Mouse (Mus musculus) E14TG2a.4 (cell line): ENCODE data around the gene Cldn1.

ENCODE experiments used
- CTCF ChIP-seq: conservative IDR thresholded peaks from 2 replicates; pipeline ENCODE4 v1.5.1; 2014; ENCODE audit warnings: low read length
- NANOG ChIP-seq: IDR thresholded peaks from 2 replicates; pipeline ENCODE4 v1.6.1; 2014; ENCODE audit warnings: borderline replicate concordance, low read length, mixed read lengths
- POU5F1 ChIP-seq: IDR thresholded peaks from 2 replicates; pipeline ENCODE4 v1.6.1; 2014; ENCODE audit warnings: low read length, borderline replicate concordance

- TF ChIP-seq CTCF: no peak
- no peak for TF ChIP-seq POU5F1
- TF ChIP-seq NANOG: no peak
Measured at GRCm38 (mm10) chr16:26359619-26360018, 12.0 kb downstream of the Cldn1 start.
